Mouse (Mus musculus) heart, embryonic 13.5 days (tissue): ENCODE data around the gene 6030458C11Rik. TPM values are rescaled to one million over a fixed set of nuclear protein-coding genes. Genes with fewer than 3 reads are reported as not detected.
A peak's percentile ranks its signal among the peaks of the same experiment; 100 is the strongest.

ENCODE experiments used
- ATAC-seq: fragments of 200-750 bp; cut with Nextera tagmentation; 2 replicates; pipeline ENCODE4 v1.8.0; 2017; ENCODE audit warnings: moderate TSS enrichment; ENCODE audit not compliant: insufficient number of reproducible peaks, low FRiP score, low TSS enrichment; ENCODE audit errors: extremely low read depth
- H3K27ac ChIP-seq: fragments of 300-500 bp; sonication (generic); replicated peaks from 2 replicates; pipeline ENCODE4 v1.5.1; 2015; ENCODE audit warnings: moderate library complexity, mild to moderate bottlenecking, inconsistent platforms
- H3K27me3 ChIP-seq: fragments of 300-500 bp; sonication (generic); replicated peaks from 2 replicates; pipeline ENCODE4 v1.6.1; 2015; ENCODE audit warnings: mild to moderate bottlenecking, inconsistent platforms
- H3K36me3 ChIP-seq: fragments of 300-500 bp; sonication (generic); 2 replicates; pipeline ENCODE4 v1.6.1; 2015; ENCODE audit warnings: mild to moderate bottlenecking, inconsistent platforms
- H3K4me1 ChIP-seq: fragments of 300-500 bp; sonication (generic); 2 replicates; pipeline ENCODE4 v1.6.1; 2015; ENCODE audit warnings: inconsistent platforms
- H3K4me2 ChIP-seq: fragments of 300-500 bp; sonication (generic); 2 replicates; pipeline ENCODE4 v1.6.1; 2015; ENCODE audit warnings: inconsistent platforms, mild to moderate bottlenecking, moderate library complexity
- H3K4me3 ChIP-seq: fragments of 300-500 bp; sonication (generic); 2 replicates; pipeline ENCODE4 v1.5.1; 2015; ENCODE audit warnings: moderate library complexity, mild to moderate bottlenecking, inconsistent platforms
- H3K9ac ChIP-seq: fragments of 300-500 bp; sonication (generic); 2 replicates; pipeline ENCODE4 v1.6.1; 2015; ENCODE audit warnings: inconsistent platforms, mild to moderate bottlenecking, moderate library complexity
- H3K9me3 ChIP-seq: fragments of 300-500 bp; sonication (generic); 2 replicates; pipeline ENCODE4 v1.6.1; 2016; ENCODE audit warnings: inconsistent platforms
- WGBS: fragments of 180-500 bp; shearing (Covaris S2); methylation state at CpG from one replicate; pipeline ENCODE4 v1.1.7; 2015; ENCODE audit warnings: mixed read lengths; 5-methylcytosine and 5-hydroxymethylcytosine counted together
- polyA plus RNA-seq: library from polyadenylated mRNA; unstranded; fragments of >200 nt; fragmentation: Nextera tagmentation; extraction: Ambion mirVana; gene quantifications from 2 replicates; pipeline ENCODE4 v1.2.1, GENCODE M21; 2015

The 6030458C11Rik gene
- polyA plus RNA-seq, 1 experiment from 2014 or later = 26.8 TPM

- no peak overlapping the region for H3K27ac ChIP-seq
- no peak overlapping the region for H3K4me3 ChIP-seq
- H3K4me1 ChIP-seq = peaks cover 7% of the 10 kb centered on the region
- 69% methylated on average over 6 of the region's 6 CpGs for WGBS
- H3K4me2 ChIP-seq = no peak overlapping the region
- no peak overlapping the region for H3K9ac ChIP-seq
- no peak for ATAC-seq
- H3K27me3 ChIP-seq = no peaks in the 10 kb centered on the region
- H3K9me3 ChIP-seq = peaks cover 3% of the 10 kb centered on the region; the same call in 1 of the 2 replicates
- no peaks in the 10 kb centered on the region for H3K36me3 ChIP-seq
Measured at GRCm38 (mm10) chr15:12794311-12794710, 30.1 kb downstream of the 6030458C11Rik start.

- Histone ChIP-seq H3K4me2 (peak overlapping the region; percentile 25), H3K4me3 (no peak overlapping the region), H3K9ac (peak overlapping the region; percentile 33), H3K4me1 (peaks cover 10% of the 10 kb centered on the region), H3K27me3 (no peaks in the 10 kb centered on the region), H3K9me3 (peaks cover 3% of the 10 kb centered on the region; the same call in 1 of the 2 replicates), H3K27ac (no peak overlapping the region), H3K36me3 (no peaks in the 10 kb centered on the region)
- no peak for ATAC-seq
- 27% methylated on average over 10 of the region's 10 CpGs for WGBS
Measured at GRCm38 (mm10) chr15:12789406-12789867, 35.0 kb downstream of the 6030458C11Rik start.

GRCm38 (mm10) chr15:12788536-12788935 lies 35.9 kb downstream of the 6030458C11Rik start:
- Histone ChIP-seq H3K4me3 (no peak overlapping the region), H3K9ac (no peak overlapping the region), H3K27me3 (no peaks in the 10 kb centered on the region), H3K9me3 (peaks cover 3% of the 10 kb centered on the region; the same call in 1 of the 2 replicates), H3K4me2 (no peak overlapping the region), H3K27ac (no peak overlapping the region), H3K4me1 (peaks cover 10% of the 10 kb centered on the region), H3K36me3 (no peaks in the 10 kb centered on the region)
- ATAC-seq = no peak
- WGBS = 76% methylated on average over 5 of the region's 5 CpGs

- no peak for ATAC-seq
- Histone ChIP-seq H3K27me3 (no peaks in the 10 kb centered on the region), H3K9me3 (peaks cover 2% of the 10 kb centered on the region; the same call in 1 of the 2 replicates), H3K27ac (no peak overlapping the region), H3K4me2 (no peak overlapping the region), H3K9ac (no peak overlapping the region), H3K36me3 (no peaks in the 10 kb centered on the region), H3K4me3 (no peak overlapping the region), H3K4me1 (no peaks in the 10 kb centered on the region)
- 52% methylated on average over 12 of the region's 16 CpGs for WGBS
Measured at GRCm38 (mm10) chr15:12781729-12782326, 42.6 kb downstream of the 6030458C11Rik start.

GRCm38 (mm10) chr15:12781296-12781695 lies 43.2 kb downstream of the 6030458C11Rik start:
- H3K4me2 ChIP-seq = no peak overlapping the region
- 75% methylated on average over 6 of the region's 6 CpGs for WGBS
- H3K4me3 ChIP-seq = no peak overlapping the region
- no peak for ATAC-seq
- H3K27ac ChIP-seq = no peak overlapping the region
- no peaks in the 10 kb centered on the region for H3K36me3 ChIP-seq
- no peaks in the 10 kb centered on the region for H3K4me1 ChIP-seq
- H3K9ac ChIP-seq = no peak overlapping the region
- peaks cover 8% of the 10 kb centered on the region; the same call in 1 of the 2 replicates for H3K9me3 ChIP-seq
- H3K27me3 ChIP-seq = no peaks in the 10 kb centered on the region

- no peak overlapping the region for H3K9ac ChIP-seq
- WGBS = 67% methylated on average over 11 of the region's 11 CpGs
- 0 out of 2 replicates have a peak overlapping the region, but pooled peaks have one; percentile 5 for H3K27ac ChIP-seq
Measured at GRCm38 (mm10) chr15:12774149-12774753, 50.2 kb downstream of the 6030458C11Rik start.

GRCm38 (mm10) chr15:12770958-12771357 lies 53.5 kb downstream of the 6030458C11Rik start:
- Histone ChIP-seq H3K9ac (no peak overlapping the region), H3K4me1 (peaks cover 11% of the 10 kb centered on the region), H3K27me3 (no peaks in the 10 kb centered on the region), H3K9me3 (no peaks in the 10 kb centered on the region), H3K4me3 (no peak overlapping the region), H3K27ac (no peak overlapping the region), H3K4me2 (no peak overlapping the region), H3K36me3 (no peaks in the 10 kb centered on the region)
- 73% methylated on average over 7 of the region's 7 CpGs for WGBS
- ATAC-seq = no peak

More at GRCm38 (mm10) chr15:12774149-12774753, 50.2 kb downstream of the 6030458C11Rik start:
- Histone ChIP-seq H3K4me2 (no peak overlapping the region), H3K4me3 (no peak overlapping the region), H3K4me1 (peaks cover 11% of the 10 kb centered on the region), H3K27me3 (no peaks in the 10 kb centered on the region), H3K9me3 (peaks cover 10% of the 10 kb centered on the region; the same call in 1 of the 2 replicates), H3K36me3 (no peaks in the 10 kb centered on the region)
- no peak for ATAC-seq

GRCm38 (mm10) chr15:12766848-12767247 lies 57.6 kb downstream of the 6030458C11Rik start:
- H3K9me3 ChIP-seq = no peaks in the 10 kb centered on the region
- H3K36me3 ChIP-seq = no peaks in the 10 kb centered on the region
- WGBS = 37% methylated on average over 4 of the region's 4 CpGs
- no peak for ATAC-seq
- 0 out of 2 replicates have a peak, but pooled peaks cover 3% of the 10 kb centered on the region for H3K27me3 ChIP-seq
- peaks cover 10% of the 10 kb centered on the region for H3K4me1 ChIP-seq
- no peak overlapping the region for H3K9ac ChIP-seq
- H3K4me3 ChIP-seq = no peak overlapping the region
- H3K27ac ChIP-seq = no peak overlapping the region
- H3K4me2 ChIP-seq = no peak overlapping the region

GRCm38 (mm10) chr15:12763147-12763546 lies 61.3 kb downstream of the 6030458C11Rik start:
- H3K4me2 ChIP-seq = no peak overlapping the region
- H3K9ac ChIP-seq = no peak overlapping the region
- H3K9me3 ChIP-seq = no peaks in the 10 kb centered on the region
- no peak for ATAC-seq
- 69% methylated on average over 10 of the region's 10 CpGs for WGBS
- H3K4me1 ChIP-seq = peaks cover 43% of the 10 kb centered on the region
- no peak overlapping the region for H3K27ac ChIP-seq
- no peak overlapping the region for H3K4me3 ChIP-seq
- no peaks in the 10 kb centered on the region for H3K36me3 ChIP-seq
- 0 out of 2 replicates have a peak, but pooled peaks cover 3% of the 10 kb centered on the region for H3K27me3 ChIP-seq

- H3K27me3 ChIP-seq = 0 out of 2 replicates have a peak, but pooled peaks cover 3% of the 10 kb centered on the region
- H3K9me3 ChIP-seq = no peaks in the 10 kb centered on the region
- H3K27ac ChIP-seq = no peak overlapping the region
- H3K4me2 ChIP-seq = no peak overlapping the region
- 75% methylated on average over 11 of the region's 11 CpGs for WGBS
- H3K4me1 ChIP-seq = peaks cover 45% of the 10 kb centered on the region
- no peaks in the 10 kb centered on the region for H3K36me3 ChIP-seq
- no peak overlapping the region for H3K9ac ChIP-seq
- no peak overlapping the region for H3K4me3 ChIP-seq
- no peak for ATAC-seq
Measured at GRCm38 (mm10) chr15:12762258-12762913, 62.1 kb downstream of the 6030458C11Rik start.

- H3K4me3 ChIP-seq = no peak overlapping the region
- no peaks in the 10 kb centered on the region for H3K36me3 ChIP-seq
- H3K4me1 ChIP-seq = peaks cover 45% of the 10 kb centered on the region
- no peak overlapping the region for H3K4me2 ChIP-seq
- WGBS = 71% methylated on average over 6 of the region's 6 CpGs
- H3K27ac ChIP-seq = peak overlapping the region; percentile 65
- H3K27me3 ChIP-seq = 0 out of 2 replicates have a peak, but pooled peaks cover 3% of the 10 kb centered on the region
- H3K9ac ChIP-seq = no peak overlapping the region
- H3K9me3 ChIP-seq = no peaks in the 10 kb centered on the region
- ATAC-seq = no peak
Measured at GRCm38 (mm10) chr15:12760747-12761146, 63.7 kb downstream of the 6030458C11Rik start.
